Mouse (Mus musculus): ENCODE results near the gene Ptp4a2. TPM values are rescaled to one million over a fixed set of nuclear protein-coding genes. Genes with fewer than 3 reads are reported as not detected.
"Not testable (repeated sequence)": the region's sequence is repeated elsewhere in the genome, so short reads cannot be mapped to it uniquely, and the experiment has no call there.

Ptp4a2 gene
- total RNA-seq, 2 experiments from 2014 or later = 515 to 580 TPM

DNA sequence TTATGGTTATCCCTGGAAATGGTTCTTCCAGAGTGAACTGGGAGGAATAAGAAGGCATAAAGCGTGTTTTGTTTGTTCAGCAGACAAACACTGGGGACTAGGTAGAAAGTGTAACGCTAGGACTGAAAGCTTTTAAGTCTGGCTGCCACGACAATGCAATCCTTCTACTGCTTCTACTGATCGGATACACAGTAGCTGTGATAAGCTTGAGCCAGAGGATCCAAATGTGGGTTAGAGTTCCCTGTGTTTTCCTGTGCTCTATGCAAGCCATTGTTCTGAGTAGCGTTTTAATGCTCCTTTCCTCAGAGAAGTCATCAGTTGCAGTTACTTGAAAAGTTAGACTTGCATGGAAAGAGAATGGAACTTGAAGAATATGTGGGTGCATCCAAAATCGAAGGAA lies 23.6 kb downstream of the Ptp4a2 start:
- intact Hi-C loops (cut with DNase I; ENCODE audit: low total_unique reads) = no loop called here
- DNase-seq = no peak

GRCm38 (mm10) chr4:129835296-129835695 lies 24.3 kb downstream of the Ptp4a2 start:
- intact Hi-C loops (cut with DNase I; ENCODE audit: low total_unique reads) = no loop called here

GRCm38 (mm10) chr4:129839866-129840555 lies 29.0 kb downstream of the Ptp4a2 start:
- intact Hi-C loops (cut with DNase I; ENCODE audit: low total_unique reads) = loop anchor here (10.0 kb wide), 1 partner anchor 55 kb away; no protein-coding TSS in a partner anchor
- no peak for DNase-seq

More at GRCm38 (mm10) chr4:129835296-129835695, 24.3 kb downstream of the Ptp4a2 start:
- no peak for DNase-seq

GRCm38 (mm10) chr4:129846823-129847222 lies 35.8 kb downstream of the Ptp4a2 start:
- intact Hi-C loops (cut with DNase I; ENCODE audit: low total_unique reads) = loop anchor here (10.0 kb wide), 1 partner anchor 62 kb away; no protein-coding TSS in a partner anchor
- no peak for DNase-seq

DNA sequence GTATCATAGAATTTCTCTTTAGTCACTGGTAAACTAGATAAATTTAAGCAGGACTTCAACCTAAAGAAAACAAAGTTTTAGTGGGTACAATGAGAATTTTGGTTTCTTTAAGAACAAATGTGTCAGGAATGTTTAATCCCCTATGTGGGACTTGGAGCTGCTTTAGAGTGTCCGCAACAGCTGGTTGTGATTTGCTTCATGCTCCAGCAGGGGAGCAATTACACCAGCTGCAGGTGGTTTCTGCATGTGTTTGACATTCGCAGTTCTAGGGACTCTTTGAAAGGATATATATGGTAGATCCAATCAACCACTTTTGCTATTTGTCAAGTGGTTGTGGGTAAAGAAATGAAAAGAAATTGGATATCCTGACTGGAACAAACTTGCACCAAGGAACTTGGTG lies 39.5 kb downstream of the Ptp4a2 start:
- intact Hi-C loops (cut with DNase I; ENCODE audit: low total_unique reads) = no loop called here
- no peak for DNase-seq

DNA sequence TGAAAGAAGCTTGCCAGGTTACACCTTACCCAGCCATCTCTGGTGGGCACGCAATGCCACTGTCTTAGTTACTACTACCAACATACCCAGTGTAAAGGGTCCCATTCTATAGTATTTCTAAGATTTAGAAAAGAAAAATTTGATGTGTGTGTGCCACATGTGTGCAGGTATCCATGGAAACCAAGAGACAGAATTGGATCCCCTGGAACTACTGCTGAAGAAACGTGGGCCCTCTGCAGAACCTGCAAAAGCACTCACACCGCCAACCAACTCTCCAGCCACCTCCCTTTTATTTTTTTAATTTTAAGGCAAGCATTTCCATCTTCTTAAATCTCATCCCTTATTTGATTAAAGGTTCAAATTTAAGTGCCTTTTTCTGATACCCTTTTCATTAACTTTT lies 40.8 kb downstream of the Ptp4a2 start:
- intact Hi-C loops (cut with DNase I; ENCODE audit: low total_unique reads) = no loop called here
- DNase-seq = no peak

DNA sequence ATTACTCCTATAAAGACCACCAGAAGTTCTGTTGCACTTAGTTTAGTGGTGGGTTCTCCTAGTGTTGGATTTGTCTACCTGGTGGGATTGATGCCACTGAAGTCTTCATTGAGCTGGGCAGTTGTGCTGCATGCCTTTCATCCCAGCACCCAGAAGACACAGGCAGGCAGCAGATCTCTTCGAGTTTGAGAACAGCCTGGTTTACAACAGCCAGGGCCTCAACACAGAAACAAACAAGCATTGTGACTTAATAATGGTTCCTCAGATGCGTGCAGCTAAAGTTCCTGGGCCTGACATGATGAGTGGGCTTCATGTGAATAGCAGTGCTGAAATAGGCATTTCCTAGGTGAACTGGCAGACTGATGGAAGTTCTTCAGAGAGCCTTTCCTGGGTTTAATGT lies 42.0 kb downstream of the Ptp4a2 start:
- no peak for DNase-seq
- intact Hi-C loops (cut with DNase I; ENCODE audit: low total_unique reads) = no loop called here

DNA sequence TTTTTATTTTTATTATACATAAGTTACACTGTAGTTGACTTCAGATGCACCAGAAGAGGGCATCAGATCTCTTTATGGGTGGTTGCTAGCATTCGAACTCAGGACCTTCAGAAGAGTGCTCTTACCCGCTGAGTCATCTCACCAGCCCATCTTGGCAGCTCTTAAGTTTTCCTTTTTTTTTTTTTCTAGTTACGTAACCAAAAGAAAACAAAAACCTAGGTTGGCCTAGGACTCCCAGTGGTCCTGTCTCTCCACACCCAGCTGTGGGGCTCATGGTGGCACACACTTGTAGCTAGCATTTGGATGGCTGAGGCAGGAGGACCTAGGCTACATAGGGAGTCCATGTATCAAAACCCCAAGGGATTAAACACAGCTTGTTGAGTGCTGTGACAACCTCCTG lies 43.0 kb downstream of the Ptp4a2 start:
- intact Hi-C loops (cut with DNase I; ENCODE audit: low total_unique reads) = no loop called here
- DNase-seq = no peak

DNA sequence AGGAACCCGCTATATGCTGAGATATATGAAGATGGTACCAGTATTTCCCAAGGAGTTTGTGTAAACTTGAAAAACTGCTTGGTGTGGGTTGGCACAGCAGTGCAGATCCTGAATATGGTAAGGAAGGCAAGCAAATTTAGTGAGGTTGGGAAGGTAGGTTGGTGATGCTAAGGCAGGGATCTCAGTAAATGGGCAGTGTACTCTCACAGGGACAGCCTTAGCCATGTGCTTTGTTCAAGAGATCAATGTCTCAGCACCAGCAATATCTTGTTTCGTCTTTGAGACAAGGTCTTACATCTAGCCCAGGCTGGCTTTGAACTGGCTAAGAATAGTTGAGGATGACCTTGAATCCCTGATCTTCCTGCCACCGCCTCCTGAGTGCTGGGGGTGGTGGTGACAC lies 43.6 kb downstream of the Ptp4a2 start:
- DNase-seq = no peak
- intact Hi-C loops (cut with DNase I; ENCODE audit: low total_unique reads) = no loop called here

GRCm38 (mm10) chr4:129855051-129855970 lies 44.3 kb downstream of the Ptp4a2 start:
- intact Hi-C loops (cut with DNase I; ENCODE audit: low total_unique reads) = no loop called here

DNA sequence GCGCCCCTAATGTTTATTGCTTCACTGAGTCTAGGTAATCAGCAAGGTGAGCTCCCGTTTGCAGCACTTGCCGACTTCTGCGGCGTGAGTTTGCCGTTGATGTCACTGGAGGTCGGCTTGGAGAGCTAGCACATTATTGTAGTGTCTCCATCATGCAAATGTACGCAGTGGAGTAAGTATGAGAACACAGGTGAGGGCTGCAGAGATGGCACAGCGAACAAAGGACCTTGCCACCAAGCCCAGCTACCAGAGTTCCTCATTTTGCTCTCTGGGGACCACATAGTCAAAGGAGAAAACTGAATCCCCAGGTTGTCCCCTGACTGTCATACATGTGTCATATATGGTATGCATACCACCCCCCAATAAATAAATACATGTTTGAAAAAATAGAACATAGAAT lies 49.4 kb downstream of the Ptp4a2 start:
- no peak for DNase-seq
- intact Hi-C loops (cut with DNase I; ENCODE audit: low total_unique reads) = no loop called here

More at GRCm38 (mm10) chr4:129855051-129855970, 44.3 kb downstream of the Ptp4a2 start:
- DNase-seq = no peak

- intact Hi-C loops (cut with DNase I; ENCODE audit: low total_unique reads) = no loop called here
- DNase-seq = no peak
Measured at GRCm38 (mm10) chr4:129861400-129861799, 50.4 kb downstream of the Ptp4a2 start.

DNA sequence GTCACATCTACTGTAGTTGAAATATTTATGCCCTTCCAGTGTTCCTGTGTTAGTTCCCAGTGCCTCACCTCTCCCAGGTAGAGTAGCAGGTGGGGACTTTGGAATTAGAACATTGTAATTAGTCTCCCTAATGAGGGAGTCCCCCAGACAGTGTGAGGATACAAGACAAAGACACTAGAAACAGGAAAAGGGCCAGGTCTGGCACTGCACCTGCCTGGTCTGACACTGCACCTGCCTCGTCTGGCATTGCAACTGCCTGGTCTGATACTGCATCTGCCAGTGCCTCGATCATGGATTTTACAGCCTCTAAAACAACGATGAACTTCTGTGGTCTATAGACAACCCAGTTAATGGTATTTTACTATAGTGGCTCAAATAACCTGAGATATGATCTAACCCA lies 51.3 kb downstream of the Ptp4a2 start:
- DNase-seq = no peak
- intact Hi-C loops (cut with DNase I; ENCODE audit: low total_unique reads) = no loop called here

GRCm38 (mm10) chr4:129866171-129866570 lies 55.2 kb downstream of the Ptp4a2 start:
- DNase-seq; intact Hi-C loops (cut with DNase I; ENCODE audit: low total_unique reads): not testable (repeated sequence)

DNA sequence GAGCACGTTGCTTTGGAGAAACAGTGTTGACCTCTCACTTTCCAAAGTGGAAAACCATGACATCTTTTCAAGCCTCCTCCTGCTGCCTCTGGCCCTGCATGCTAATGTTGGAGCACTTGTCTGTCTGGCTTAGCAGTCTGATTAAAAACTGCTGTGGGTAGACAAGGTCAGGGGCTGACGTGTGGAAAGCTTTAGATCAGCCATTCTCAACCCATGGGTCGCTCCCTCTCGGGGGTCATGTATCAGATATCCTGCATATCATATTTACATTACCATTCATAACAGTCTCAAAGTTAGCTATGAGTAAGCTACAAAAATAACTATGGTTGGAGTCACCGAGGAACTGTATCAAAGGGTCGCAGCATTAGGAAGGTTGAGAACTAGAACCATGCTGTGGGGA lies 57.2 kb downstream of the Ptp4a2 start:
- intact Hi-C loops (cut with DNase I; ENCODE audit: low total_unique reads) = no loop called here
- DNase-seq = no peak

DNA sequence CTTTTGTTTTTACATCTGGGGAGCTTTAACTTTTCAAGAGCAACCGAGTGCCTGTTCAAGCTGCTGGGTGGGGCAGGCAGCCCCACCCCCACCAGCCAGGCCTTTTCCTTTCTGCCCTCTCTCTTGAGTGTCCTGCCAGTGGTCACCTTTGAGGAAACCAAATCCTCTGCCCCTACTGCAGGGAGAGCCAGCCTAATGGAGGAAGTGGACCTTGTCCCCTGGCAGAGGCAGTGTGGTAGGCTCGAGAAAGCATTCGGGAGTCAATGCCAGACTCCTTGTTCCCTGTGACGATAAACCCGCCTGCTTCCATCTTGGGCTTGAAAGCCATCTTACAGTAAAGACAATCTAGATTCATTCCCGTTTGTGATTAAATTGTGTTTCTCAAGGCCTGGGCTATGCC lies 59.5 kb downstream of the Ptp4a2 start:
- DNase-seq = no peak
- intact Hi-C loops (cut with DNase I; ENCODE audit: low total_unique reads) = no loop called here

DNA sequence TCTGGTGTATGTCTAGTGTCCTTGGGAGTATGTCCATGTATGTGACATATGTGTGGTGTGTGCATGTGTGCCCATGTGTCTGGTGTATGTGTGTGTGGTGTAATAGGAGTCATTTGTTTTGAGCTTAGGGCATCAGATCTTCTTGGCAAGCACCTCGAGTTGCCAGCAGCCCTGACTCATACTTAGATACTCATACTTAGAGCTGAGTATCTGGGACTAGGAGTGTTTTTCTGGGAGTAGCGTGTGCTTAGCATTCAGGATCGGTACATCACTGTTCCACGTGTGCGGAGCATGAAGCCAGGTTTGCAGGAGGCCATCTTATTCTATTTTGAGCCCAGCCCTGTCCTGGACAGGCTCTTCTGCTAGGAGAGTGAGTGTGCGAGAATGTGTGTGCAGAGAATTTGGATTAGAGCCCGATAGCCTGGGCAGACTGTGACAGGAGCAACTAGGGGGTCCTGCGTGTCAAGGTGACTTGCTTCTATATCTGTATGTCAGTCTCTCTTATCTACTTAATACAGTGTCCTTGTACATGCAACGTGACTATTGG lies 61.4 kb downstream of the Ptp4a2 start:
- intact Hi-C loops (cut with DNase I; ENCODE audit: low total_unique reads) = no loop called here
- DNase-seq = no peak

DNA sequence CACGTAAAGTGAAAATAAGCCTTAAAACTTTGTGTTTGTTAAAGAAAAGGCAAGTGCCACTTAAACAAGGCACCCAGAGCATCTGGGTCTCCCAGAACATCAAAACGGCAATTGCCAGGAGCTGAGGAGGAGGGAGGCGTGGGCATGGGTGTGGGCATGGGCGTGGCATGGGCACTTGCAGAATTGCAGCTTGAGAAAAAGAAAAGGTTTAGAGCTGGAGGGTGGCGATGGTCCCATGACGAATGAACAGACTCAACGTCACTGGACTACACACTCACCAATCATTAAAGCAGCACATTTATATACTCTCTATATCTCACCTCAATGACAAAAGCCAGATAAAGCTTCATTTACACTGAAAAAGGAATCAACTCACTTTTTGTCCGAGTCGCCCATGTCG lies 63.8 kb downstream of the Ptp4a2 start:
- intact Hi-C loops (cut with DNase I; ENCODE audit: low total_unique reads) = no loop called here
- no peak for DNase-seq

GRCm38 (mm10) chr4:129875406-129875805 lies 64.4 kb downstream of the Ptp4a2 start:
- intact Hi-C loops (cut with DNase I; ENCODE audit: low total_unique reads) = no loop called here
- no peak for DNase-seq

Data from gastrocnemius, postnatal 14 days (tissue).